7 mouse cellular contexts compared by ENCODE assay signal in the genomic region with DNA sequence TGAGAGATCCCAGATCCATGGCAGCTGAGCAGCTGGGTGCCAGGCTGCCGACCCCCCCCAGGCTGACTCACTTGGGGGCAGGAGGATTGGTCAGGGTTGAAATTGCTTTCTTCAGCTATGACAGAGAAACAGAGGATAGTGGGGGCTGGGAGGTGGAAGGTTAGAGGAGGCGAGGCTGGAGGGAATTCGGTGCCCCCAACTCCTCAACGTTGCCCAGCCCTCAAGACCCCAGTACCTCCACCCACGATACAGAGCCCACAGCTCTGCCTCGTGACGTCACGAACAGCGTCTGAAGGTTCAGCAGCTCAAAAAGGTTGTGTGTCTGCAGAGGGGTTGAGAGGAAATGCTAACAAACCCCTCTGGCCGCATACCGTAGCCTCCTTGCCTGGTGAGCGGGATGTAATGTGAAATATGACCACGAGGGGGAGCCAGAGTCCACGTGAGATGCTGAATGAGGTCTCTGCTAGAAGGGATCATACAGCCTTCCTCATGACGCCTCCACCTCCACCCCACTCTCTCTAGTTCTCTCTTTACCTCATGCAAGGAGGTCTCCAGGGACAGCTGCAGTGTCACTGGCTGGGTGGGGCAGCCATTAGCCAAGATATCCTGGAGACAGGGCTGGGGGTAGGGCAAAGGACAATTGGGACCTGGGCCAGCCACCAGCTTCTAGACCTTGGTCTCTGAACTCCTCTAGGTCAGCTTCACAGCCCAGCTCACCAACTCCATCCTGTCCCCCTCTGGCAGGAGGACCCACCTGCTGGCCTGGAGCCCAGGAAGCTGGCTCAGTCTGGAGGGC. TPM values are rescaled to one million over a fixed set of nuclear protein-coding genes. Genes with fewer than 3 reads are reported as not detected.
DNase-seq lines count a peak whose midpoint lies in the region; ATAC-seq lines count a peak whose summit lies in the region.

No protein-coding gene starts in this region.

- peak; percentile 28; the same call in 1 of the 2 replicates for ATAC-seq in embryonic facial prominence, embryonic 13.5 days (ENCODE audit: insufficient number of reproducible peaks, insufficient read depth, low FRiP score, low TSS enrichment, low read depth)
- peak; percentile 84 for ATAC-seq in limb, embryonic 13.5 days (ENCODE audit: low FRiP score, low read depth)

- 12% methylated on average over 15 of the region's 15 CpGs for WGBS in embryonic facial prominence, embryonic 13.5 days
- WGBS in limb, embryonic 13.5 days: 15% methylated on average over 15 of the region's 15 CpGs

- peak overlapping the region; percentile 57 for H3K4me2 ChIP-seq in embryonic facial prominence, embryonic 13.5 days
- H3K4me2 ChIP-seq in limb, embryonic 13.5 days (replicated peaks): peak overlapping the region; percentile 56

- peak; percentile 84 for DNase-seq in adrenal gland, postnatal 25 days
- DNase-seq in heart, adult 9 months (ENCODE audit: low spot score in 2 of 2): peak; percentile 73 to 82
- DNase-seq in kidney, adult 9 months: peak; percentile 92
- DNase-seq in monocyte, adult 2 months (ENCODE audit: low read depth in 1 of 2, low spot score in 2 of 2): peak; percentile 33 to 79
- DNase-seq in spleen, postnatal 14 days (ENCODE audit: low spot score in 2 of 2): peak; percentile 67 to 83

- H3K9ac ChIP-seq in embryonic facial prominence, embryonic 13.5 days: peak overlapping the region; percentile 62
- H3K9ac ChIP-seq in limb, embryonic 13.5 days: peak overlapping the region; percentile 54

- peaks cover 21% of the 10 kb centered on the region for H3K27me3 ChIP-seq in embryonic facial prominence, embryonic 13.5 days
- peaks cover 21% of the 10 kb centered on the region; the same call in 1 of the 2 replicates for H3K27me3 ChIP-seq in limb, embryonic 13.5 days

- H3K9me3 ChIP-seq in embryonic facial prominence, embryonic 13.5 days: no peaks in the 10 kb centered on the region
- H3K9me3 ChIP-seq in limb, embryonic 13.5 days: no peaks in the 10 kb centered on the region

- no peaks in the 10 kb centered on the region for H3K36me3 ChIP-seq in embryonic facial prominence, embryonic 13.5 days
- H3K36me3 ChIP-seq in limb, embryonic 13.5 days: no peaks in the 10 kb centered on the region

- H3K4me1 ChIP-seq in embryonic facial prominence, embryonic 13.5 days: peaks cover 8% of the 10 kb centered on the region
- H3K4me1 ChIP-seq in limb, embryonic 13.5 days: peaks cover 8% of the 10 kb centered on the region; the same call in 1 of the 2 replicates

- H3K4me3 ChIP-seq in embryonic facial prominence, embryonic 13.5 days: peak overlapping the region; percentile 24
- H3K4me3 ChIP-seq in limb, embryonic 13.5 days: peak overlapping the region; percentile 19; the same call in 1 of the 2 replicates

- H3K27ac ChIP-seq in embryonic facial prominence, embryonic 13.5 days: no peak overlapping the region
- no peak overlapping the region for H3K27ac ChIP-seq in limb, embryonic 13.5 days

RNA-seq across cellular contexts. Expression of a gene that starts 6.2 kb away (rescaled TPM):
- total RNA-seq in adrenal gland, postnatal 25 days (2021): not detected in 2 replicates
- 0.18 and 0.39 TPM in 2 replicates for polyA plus RNA-seq in embryonic facial prominence, embryonic 13.5 days (2015; fragmentation: Nextera tagmentation; extraction: Ambion mirVana)
- polyA plus RNA-seq in limb, embryonic 13.5 days (2015; fragmentation: Nextera tagmentation; extraction: Ambion mirVana): 0.23 and 0.36 TPM in 2 replicates

RNA-seq across cellular contexts. Expression of a gene that starts 11.1 kb away (rescaled TPM):
- not detected in 2 replicates for total RNA-seq in adrenal gland, postnatal 25 days (2021)
- polyA plus RNA-seq in embryonic facial prominence, embryonic 13.5 days (2015; fragmentation: Nextera tagmentation; extraction: Ambion mirVana): not detected in 2 replicates
- polyA plus RNA-seq in limb, embryonic 13.5 days (2015; fragmentation: Nextera tagmentation; extraction: Ambion mirVana): not detected in 2 replicates

RNA-seq across cellular contexts. Expression of a gene that starts 15.9 kb away (rescaled TPM):
- total RNA-seq in adrenal gland, postnatal 25 days (2021): 0.33 TPM in 1 of 2 replicates, not detected in the other
- polyA plus RNA-seq in embryonic facial prominence, embryonic 13.5 days (2015; fragmentation: Nextera tagmentation; extraction: Ambion mirVana): 0.63 TPM in 1 of 2 replicates, not detected in the other
- polyA plus RNA-seq in limb, embryonic 13.5 days (2015; fragmentation: Nextera tagmentation; extraction: Ambion mirVana): 0.06 and 0.10 TPM in 2 replicates

RNA-seq across cellular contexts. Expression of a gene that starts 31.2 kb away (rescaled TPM):
- not detected in 2 replicates for total RNA-seq in adrenal gland, postnatal 25 days (2021)
- polyA plus RNA-seq in embryonic facial prominence, embryonic 13.5 days (2015; fragmentation: Nextera tagmentation; extraction: Ambion mirVana): not detected in 2 replicates
- not detected in 2 replicates for polyA plus RNA-seq in limb, embryonic 13.5 days (2015; fragmentation: Nextera tagmentation; extraction: Ambion mirVana)

RNA-seq across cellular contexts. Expression of a gene that starts 36.7 kb away (rescaled TPM):
- 1.8 and 2.1 TPM in 2 replicates for total RNA-seq in adrenal gland, postnatal 25 days (2021)
- polyA plus RNA-seq in embryonic facial prominence, embryonic 13.5 days (2015; fragmentation: Nextera tagmentation; extraction: Ambion mirVana): 1.7 and 2.9 TPM in 2 replicates
- polyA plus RNA-seq in limb, embryonic 13.5 days (2015; fragmentation: Nextera tagmentation; extraction: Ambion mirVana): 0.65 and 0.91 TPM in 2 replicates
